Mouse (Mus musculus) G1E (cell line): ENCODE measurements around the gene Adamtsl2. TPM values are rescaled to one million over a fixed set of nuclear protein-coding genes. Genes with fewer than 3 reads are reported as not detected.

Source experiments
- ATAC-seq: 2 replicates; pipeline ENCODE4 v1.8.0; 2016; ENCODE audit warnings: mild to moderate bottlenecking; ENCODE audit not compliant: insufficient number of reproducible peaks, poor library complexity, low FRiP score, severe bottlenecking; ENCODE audit errors: extremely low read depth
- DNase-seq: peaks from one replicate; pipeline ENCODE4 v3.0.0; 2012; ENCODE audit warnings: low spot score
- H3K27me3 ChIP-seq: 2 replicates; pipeline ENCODE4 v1.6.1; 2012; ENCODE audit warnings: mild to moderate bottlenecking, low read length, inconsistent platforms; ENCODE audit not compliant: insufficient read depth
- H3K36me3 ChIP-seq: replicated peaks from 2 replicates; pipeline ENCODE3; 2012; ENCODE audit warnings: mild to moderate bottlenecking, inconsistent platforms
- H3K4me1 ChIP-seq: 2 replicates; pipeline ENCODE4 v1.6.1; 2012; ENCODE audit warnings: low read depth, low read length, inconsistent platforms, mixed read lengths; ENCODE audit not compliant: insufficient read depth
- H3K4me3 ChIP-seq: 2 replicates; pipeline ENCODE4 v1.5.1; 2012; ENCODE audit warnings: low read depth, mild to moderate bottlenecking, inconsistent platforms, low read length, moderate library complexity, mixed read lengths
- H3K9me3 ChIP-seq: replicated peaks from 2 replicates; pipeline ENCODE4 v1.6.1; 2012; ENCODE audit warnings: inconsistent platforms
- CTCF ChIP-seq: IDR thresholded peaks from 2 replicates; pipeline ENCODE4 v1.5.1; 2012; ENCODE audit warnings: low read depth, low read length, inconsistent platforms, mixed read lengths
- GATA1 ChIP-seq: IDR thresholded peaks from 2 replicates; pipeline ENCODE4 v1.6.1; 2012; ENCODE audit warnings: borderline replicate concordance, low read length, inconsistent platforms, mixed read lengths
- GATA2 ChIP-seq: IDR thresholded peaks from 2 replicates; pipeline ENCODE4 v1.6.1; 2012; ENCODE audit warnings: low read depth, low read length, inconsistent platforms, borderline replicate concordance
- POLR2AphosphoS5 ChIP-seq: IDR thresholded peaks from 2 replicates; pipeline ENCODE4 v1.6.1; 2012; ENCODE audit warnings: low read depth, low read length, inconsistent platforms; ENCODE audit not compliant: insufficient replicate concordance
- TAL1 ChIP-seq: conservative IDR thresholded peaks from 2 replicates; pipeline ENCODE4 v1.6.1; 2012; ENCODE audit warnings: low read depth, low read length, inconsistent platforms, mixed read lengths
- polyA plus RNA-seq: library from polyadenylated mRNA; stranded (reverse); fragments of >175 nt; gene quantifications from 2 replicates; pipeline ENCODE4 v1.2.3, GENCODE M21; 2012
- total RNA-seq, 2 experiments: library from RNA; stranded (forward) in 1 of 2; stranded (reverse) in 1 of 2; fragments of 200-1000 nt in 1 of 2; fragments of >200 nt in 1 of 2; fragmentation: Nextera tagmentation in 1 of 2; gene quantifications; 2 replicates each; pipeline ENCODE4 v1.2.3; 2014 to 2017

Adamtsl2 gene
- total and polyA plus RNA-seq, 3 experiments: 0.11 TPM; not detected in 2

- no peak for DNase-seq
- Histone ChIP-seq H3K4me1 (no peaks in the 10 kb centered on the region), H3K36me3 (no peaks in the 10 kb centered on the region), H3K27me3 (peaks cover 13% of the 10 kb centered on the region), H3K9me3 (no peaks in the 10 kb centered on the region), H3K4me3 (no peak overlapping the region)
- TF ChIP-seq POLR2AphosphoS5: no peak
- TF ChIP-seq CTCF: no peak
- no peak for TF ChIP-seq GATA2
- TF ChIP-seq TAL1: no peak
- no peak for TF ChIP-seq GATA1
- ATAC-seq: no peak
Observed at GRCm38 (mm10) chr2:27078312-27078711, 867 bp upstream of the Adamtsl2 start.

- peaks cover 13% of the 10 kb centered on the region for H3K27me3 ChIP-seq
- no peak overlapping the region for H3K4me3 ChIP-seq
- no peak for ATAC-seq
- H3K36me3 ChIP-seq: no peaks in the 10 kb centered on the region
- no peaks in the 10 kb centered on the region for H3K9me3 ChIP-seq
- no peak for DNase-seq
- TF ChIP-seq CTCF: no peak
- TF ChIP-seq GATA2: no peak
- no peak for TF ChIP-seq GATA1
- TF ChIP-seq POLR2AphosphoS5: no peak
- no peak for TF ChIP-seq TAL1
- H3K4me1 ChIP-seq: no peaks in the 10 kb centered on the region
Observed at GRCm38 (mm10) chr2:27079649-27080048, 470 bp downstream of the Adamtsl2 start.

GRCm38 (mm10) chr2:27083761-27084475, 4.7 kb downstream of the Adamtsl2 start:
- no peak for TF ChIP-seq TAL1
- TF ChIP-seq CTCF: no peak
- no peak for TF ChIP-seq GATA1
- TF ChIP-seq GATA2: no peak
- TF ChIP-seq POLR2AphosphoS5: no peak
- Histone ChIP-seq H3K4me3 (no peak overlapping the region), H3K36me3 (no peaks in the 10 kb centered on the region), H3K4me1 (no peaks in the 10 kb centered on the region), H3K9me3 (no peaks in the 10 kb centered on the region), H3K27me3 (peaks cover 8% of the 10 kb centered on the region; the same call in 1 of the 2 replicates)
- ATAC-seq: no peak
- DNase-seq: no peak

GRCm38 (mm10) chr2:27084963-27085362, 5.8 kb downstream of the Adamtsl2 start:
- no peaks in the 10 kb centered on the region for H3K36me3 ChIP-seq
- H3K4me1 ChIP-seq: no peaks in the 10 kb centered on the region
- no peaks in the 10 kb centered on the region for H3K9me3 ChIP-seq
- peaks cover 4% of the 10 kb centered on the region; the same call in 1 of the 2 replicates for H3K27me3 ChIP-seq
- TF ChIP-seq CTCF: no peak
- TF ChIP-seq TAL1: no peak
- no peak for TF ChIP-seq GATA1
- TF ChIP-seq POLR2AphosphoS5: no peak
- no peak for TF ChIP-seq GATA2
- no peak overlapping the region for H3K4me3 ChIP-seq
- no peak for ATAC-seq
- no peak for DNase-seq

GRCm38 (mm10) chr2:27085801-27086200, 6.6 kb downstream of the Adamtsl2 start:
- no peak for TF ChIP-seq GATA1
- TF ChIP-seq CTCF: no peak
- TF ChIP-seq POLR2AphosphoS5: no peak
- TF ChIP-seq GATA2: no peak
- TF ChIP-seq TAL1: no peak
- no peaks in the 10 kb centered on the region for H3K36me3 ChIP-seq
- ATAC-seq: no peak
- H3K4me3 ChIP-seq: no peak overlapping the region
- no peak for DNase-seq
- no peaks in the 10 kb centered on the region for H3K4me1 ChIP-seq
- H3K9me3 ChIP-seq: no peaks in the 10 kb centered on the region
- H3K27me3 ChIP-seq: peaks cover 4% of the 10 kb centered on the region; the same call in 1 of the 2 replicates

- Histone ChIP-seq H3K36me3 (no peaks in the 10 kb centered on the region), H3K9me3 (no peaks in the 10 kb centered on the region), H3K4me3 (no peak overlapping the region), H3K27me3 (peaks cover 4% of the 10 kb centered on the region; the same call in 1 of the 2 replicates), H3K4me1 (no peaks in the 10 kb centered on the region)
- TF ChIP-seq GATA1 (no peak), GATA2 (no peak), POLR2AphosphoS5 (no peak), CTCF (no peak), TAL1 (no peak)
- ATAC-seq: no peak
- DNase-seq: no peak
Observed at GRCm38 (mm10) chr2:27086483-27087010, 7.4 kb downstream of the Adamtsl2 start.
